Mouse (Mus musculus) forelimb bud, embryonic 11.5 days (tissue): ENCODE data around the gene C730034F03Rik.
"Not testable (repeated sequence)": the region's sequence is repeated elsewhere in the genome, so short reads cannot be mapped to it uniquely, and the experiment has no call there.

Source experiments
- DNase-seq: peaks from one replicate; pipeline ENCODE4 v3.0.0-alpha.2; 2012; ENCODE audit warnings: low read depth, low spot score

Gene C730034F03Rik

GRCm38 (mm10) chr15:89429352-89430221 lies at the start of gene C730034F03Rik, which contains the start of the genes Gm44502 and Chkb:
Gene C730034F03Rik, plus strand, starts transcription at chr15:89429589.
Gene Gm44502, minus strand, starts transcription at chr15:89429696.
Gene Chkb, minus strand, starts transcription at chr15:89429908.
- DNase-seq = peak; percentile 87

- DNase-seq = no peak
These were observed 44.8 kb upstream of the C730034F03Rik start, which contains the start of gene Klhdc7b for GRCm38 (mm10) chr15:89384617-89385016. Gene Klhdc7b, plus strand, starts transcription at chr15:89384917.

- no peak for DNase-seq
These were observed 42.3 kb upstream of the C730034F03Rik start for GRCm38 (mm10) chr15:89387127-89387526.

- no peak for DNase-seq
These were observed 39.3 kb upstream of the C730034F03Rik start for GRCm38 (mm10) chr15:89390081-89390480.

- no peak for DNase-seq
These were observed 32.5 kb upstream of the C730034F03Rik start for GRCm38 (mm10) chr15:89396883-89397282.

- DNase-seq = no peak
These were observed 31.2 kb upstream of the C730034F03Rik start for GRCm38 (mm10) chr15:89398146-89398545.

GRCm38 (mm10) chr15:89399716-89400115 lies 29.7 kb upstream of the C730034F03Rik start:
- no peak for DNase-seq

- DNase-seq = no peak
These were observed 26.9 kb upstream of the C730034F03Rik start for GRCm38 (mm10) chr15:89402471-89402870.

GRCm38 (mm10) chr15:89404831-89405623 lies 24.4 kb upstream of the C730034F03Rik start:
- no peak for DNase-seq

- no peak for DNase-seq
These were observed 22.7 kb upstream of the C730034F03Rik start for GRCm38 (mm10) chr15:89406691-89407090.

- DNase-seq = no peak
These were observed 19.3 kb upstream of the C730034F03Rik start, which contains the start of gene Syce3 for GRCm38 (mm10) chr15:89410118-89410517. Gene Syce3, minus strand, starts transcription at chr15:89410503.

- no peak for DNase-seq
These were observed 14.1 kb upstream of the C730034F03Rik start for GRCm38 (mm10) chr15:89415282-89415681.

- no peak for DNase-seq
These were observed 7.5 kb upstream of the C730034F03Rik start for GRCm38 (mm10) chr15:89421938-89422337.

GRCm38 (mm10) chr15:89424621-89425020 lies 4.8 kb upstream of the C730034F03Rik start:
- DNase-seq = no peak

- DNase-seq = no peak
These were observed 3.7 kb upstream of the C730034F03Rik start, which contains the start of gene Cpt1b for GRCm38 (mm10) chr15:89425711-89426121. Gene Cpt1b, minus strand, starts transcription at chr15:89425863.

- DNase-seq = no peak
These were observed 2.7 kb upstream of the C730034F03Rik start for GRCm38 (mm10) chr15:89426716-89427115.

- DNase-seq = no peak
These were observed 1.1 kb upstream of the C730034F03Rik start for GRCm38 (mm10) chr15:89428136-89428790.

- no peak for DNase-seq
These were observed 503 bp upstream of the C730034F03Rik start for GRCm38 (mm10) chr15:89428821-89429351.

- DNase-seq = no peak
These were observed 952 bp downstream of the C730034F03Rik start for GRCm38 (mm10) chr15:89430341-89430740.

GRCm38 (mm10) chr15:89430771-89431170 lies 1.4 kb downstream of the C730034F03Rik start:
- not testable (repeated sequence) for DNase-seq

GRCm38 (mm10) chr15:89431271-89431670 lies 1.9 kb downstream of the C730034F03Rik start:
- no peak for DNase-seq
